Mouse (Mus musculus) megakaryocyte, embryonic 14.5 days (primary cell): ENCODE data around the gene Keap1.

ENCODE experiments used
- FLI1 ChIP-seq: IDR thresholded peaks from 2 replicates; pipeline ENCODE4 v1.6.1; 2012; ENCODE audit warnings: low read length, inconsistent platforms, mixed read lengths
- GATA1 ChIP-seq: IDR thresholded peaks from 3 replicates; pipeline ENCODE4 v1.6.1; 2012; ENCODE audit warnings: mixed read lengths, low read length, inconsistent platforms, borderline replicate concordance

GRCm38 (mm10) chr9:21180841-21181240 lies 58.3 kb downstream of the Keap1 start:
- TF ChIP-seq GATA1 (no peak), FLI1 (no peak)
